Mouse (Mus musculus): ENCODE results near the gene Rasd2.

The Rasd2 gene

GRCm38 (mm10) chr8:75222665-75223064 lies 8.9 kb downstream of the Rasd2 start:
- DNase-seq = no peak

- DNase-seq = no peak
Measured at GRCm38 (mm10) chr8:75226773-75227172, 13.0 kb downstream of the Rasd2 start.

GRCm38 (mm10) chr8:75233915-75234554 lies 20.3 kb downstream of the Rasd2 start:
- DNase-seq = no peak

GRCm38 (mm10) chr8:75247331-75247730 lies 33.6 kb downstream of the Rasd2 start:
- no peak for DNase-seq

GRCm38 (mm10) chr8:75249186-75249585 lies 35.4 kb downstream of the Rasd2 start:
- DNase-seq = no peak

GRCm38 (mm10) chr8:75254027-75254426 lies 40.3 kb downstream of the Rasd2 start:
- no peak for DNase-seq

- no peak for DNase-seq
Measured at GRCm38 (mm10) chr8:75255635-75256034, 41.9 kb downstream of the Rasd2 start.

GRCm38 (mm10) chr8:75272166-75272565 lies 58.4 kb downstream of the Rasd2 start:
- no peak for DNase-seq
